Mouse (Mus musculus): ENCODE results near the gene Gm11273. TPM values are rescaled to one million over a fixed set of nuclear protein-coding genes. Genes with fewer than 3 reads are reported as not detected.
"Not testable (repeated sequence)": the region's sequence is repeated elsewhere in the genome, so short reads cannot be mapped to it uniquely, and the experiment has no call there.

Gene Gm11273
- polyA plus RNA-seq, 1 experiment from 2014 or later, result 10.3 TPM

DNA sequence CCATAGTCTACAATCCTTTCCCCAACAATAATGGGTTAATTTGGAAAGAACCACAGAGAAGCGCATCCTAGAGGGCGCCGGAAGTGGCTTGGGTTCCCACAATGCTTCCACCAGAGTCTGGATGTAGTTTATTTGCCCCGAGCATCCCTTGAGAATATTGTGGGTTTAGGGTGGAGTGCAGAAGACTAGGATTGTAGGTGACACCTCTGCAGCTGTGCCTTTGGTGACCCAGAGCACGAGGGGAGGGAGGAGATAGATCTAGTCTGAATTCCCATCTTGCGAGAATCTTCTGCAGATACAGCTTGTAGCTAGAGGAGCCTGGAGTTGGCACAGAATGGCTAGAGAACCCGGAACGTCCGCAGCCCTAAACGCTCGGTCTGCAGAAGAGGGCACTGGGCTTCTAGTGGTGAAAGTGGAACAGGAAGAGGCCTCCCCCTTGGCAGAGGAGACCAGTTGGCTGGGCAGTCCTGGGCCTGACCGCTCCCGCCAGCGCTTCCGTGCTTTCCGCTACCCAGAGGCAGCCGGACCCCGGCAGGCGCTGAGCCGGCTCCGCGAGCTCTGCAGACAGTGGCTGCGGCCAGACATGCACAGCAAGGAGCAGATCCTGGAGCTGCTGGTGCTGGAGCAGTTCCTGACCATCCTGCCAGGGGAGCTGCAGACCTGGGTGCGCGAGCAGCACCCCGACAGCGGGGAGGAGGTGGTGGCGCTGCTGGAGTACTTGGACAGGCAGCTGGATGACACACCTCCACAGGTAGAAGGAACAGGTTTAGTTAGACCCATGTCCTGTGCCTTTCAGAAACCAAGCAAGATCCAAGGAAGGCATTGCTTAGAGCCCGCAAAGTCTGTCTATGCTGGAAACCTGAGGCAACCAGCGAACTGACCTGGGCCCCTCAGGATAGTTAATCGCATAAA is 22.2 kb downstream of the Gm11273 start, which contains the start of the genes Zkscan4 and Gm10065:
Zkscan4 (plus strand) TSS at position 149 of the 912 bp plus-strand sequence.
Gm10065 (minus strand) TSS at position 683 of the 912 bp plus-strand sequence.
- not testable (repeated sequence) for H3K36me3 ChIP-seq; H3K27me3 ChIP-seq (replicated peaks); H3K4me1 ChIP-seq (replicated peaks); H3K9me3 ChIP-seq (replicated peaks)
- H3K4me3 ChIP-seq, result peak within 1 kb of the TSS; percentile 69
- ATAC-seq (ENCODE audit: insufficient number of reproducible peaks, low FRiP score), result peak; percentile 82
- H3K9ac ChIP-seq, result peak within 1 kb of the TSS; percentile 74
- peak within 1 kb of the TSS; percentile 84 for H3K4me2 ChIP-seq
- H3K27ac ChIP-seq (ENCODE audit: poor library complexity, severe bottlenecking), result peak within 1 kb of the TSS; percentile 70
- WGBS, result 6% methylated on average over 29 of the region's 31 CpGs

DNA sequence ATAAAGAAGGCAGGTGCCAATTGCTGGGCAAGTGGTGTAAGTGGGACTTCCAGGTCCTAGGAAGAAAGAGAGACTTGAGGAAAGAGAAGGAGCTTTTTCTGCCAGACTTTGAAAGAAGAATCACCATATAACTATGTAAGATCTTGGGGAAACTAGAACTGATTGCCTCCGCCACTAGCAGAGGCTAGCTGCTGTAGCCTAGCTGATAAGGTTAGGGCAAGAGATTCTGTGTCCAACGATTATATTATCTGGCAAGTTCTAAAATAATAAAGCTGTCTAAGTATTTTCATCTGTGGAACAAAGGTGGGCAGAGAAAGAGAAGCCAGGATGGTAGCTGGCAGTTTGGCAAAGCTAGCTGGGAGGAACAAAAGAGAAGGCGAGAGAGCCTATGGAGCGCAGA is 28.8 kb downstream of the Gm11273 start:
- H3K4me2 ChIP-seq, result no peak overlapping the region
- H3K27me3 ChIP-seq (replicated peaks), result no peaks in the 10 kb centered on the region
- H3K27ac ChIP-seq (ENCODE audit: poor library complexity, severe bottlenecking), result no peak overlapping the region
- no peak for ATAC-seq (ENCODE audit: insufficient number of reproducible peaks, low FRiP score)
- H3K4me3 ChIP-seq, result no peak overlapping the region
- no peaks in the 10 kb centered on the region for H3K9me3 ChIP-seq (replicated peaks)
- H3K36me3 ChIP-seq, result no peaks in the 10 kb centered on the region
- no peak overlapping the region for H3K9ac ChIP-seq
- 21% methylated on average over 4 of the region's 4 CpGs for WGBS
- H3K4me1 ChIP-seq (replicated peaks), result peaks cover 9% of the 10 kb centered on the region; the same call in 1 of the 2 replicates

DNA sequence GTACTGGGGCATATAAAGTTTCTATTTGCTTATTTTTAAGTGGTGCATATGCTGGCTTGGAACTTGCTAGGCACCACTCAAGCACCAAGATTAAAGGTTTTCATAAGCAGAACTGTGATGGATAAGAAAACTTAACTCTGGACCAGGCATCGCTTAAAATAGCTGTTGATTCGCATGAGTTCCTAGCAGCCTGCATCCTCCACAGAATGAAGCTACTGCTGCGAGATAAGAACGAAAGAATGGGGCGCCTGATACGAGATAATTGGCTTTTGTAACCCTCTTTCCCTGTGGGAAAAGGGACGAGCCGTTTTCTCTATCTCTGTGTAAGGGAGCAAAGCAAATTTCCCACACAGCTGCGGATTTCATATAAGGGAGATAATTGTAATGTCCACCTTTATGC is 32.1 kb downstream of the Gm11273 start:
- H3K27me3 ChIP-seq (replicated peaks), result no peaks in the 10 kb centered on the region
- H3K9me3 ChIP-seq (replicated peaks), result no peaks in the 10 kb centered on the region
- no peak overlapping the region for H3K9ac ChIP-seq
- no peak overlapping the region for H3K27ac ChIP-seq (ENCODE audit: poor library complexity, severe bottlenecking)
- no peaks in the 10 kb centered on the region for H3K36me3 ChIP-seq
- 6% methylated on average over 9 of the region's 9 CpGs for WGBS
- no peak for ATAC-seq (ENCODE audit: insufficient number of reproducible peaks, low FRiP score)
- peaks cover 9% of the 10 kb centered on the region; the same call in 1 of the 2 replicates for H3K4me1 ChIP-seq (replicated peaks)
- H3K4me2 ChIP-seq, result peak overlapping the region; percentile 91
- H3K4me3 ChIP-seq, result peak overlapping the region; percentile 66

DNA sequence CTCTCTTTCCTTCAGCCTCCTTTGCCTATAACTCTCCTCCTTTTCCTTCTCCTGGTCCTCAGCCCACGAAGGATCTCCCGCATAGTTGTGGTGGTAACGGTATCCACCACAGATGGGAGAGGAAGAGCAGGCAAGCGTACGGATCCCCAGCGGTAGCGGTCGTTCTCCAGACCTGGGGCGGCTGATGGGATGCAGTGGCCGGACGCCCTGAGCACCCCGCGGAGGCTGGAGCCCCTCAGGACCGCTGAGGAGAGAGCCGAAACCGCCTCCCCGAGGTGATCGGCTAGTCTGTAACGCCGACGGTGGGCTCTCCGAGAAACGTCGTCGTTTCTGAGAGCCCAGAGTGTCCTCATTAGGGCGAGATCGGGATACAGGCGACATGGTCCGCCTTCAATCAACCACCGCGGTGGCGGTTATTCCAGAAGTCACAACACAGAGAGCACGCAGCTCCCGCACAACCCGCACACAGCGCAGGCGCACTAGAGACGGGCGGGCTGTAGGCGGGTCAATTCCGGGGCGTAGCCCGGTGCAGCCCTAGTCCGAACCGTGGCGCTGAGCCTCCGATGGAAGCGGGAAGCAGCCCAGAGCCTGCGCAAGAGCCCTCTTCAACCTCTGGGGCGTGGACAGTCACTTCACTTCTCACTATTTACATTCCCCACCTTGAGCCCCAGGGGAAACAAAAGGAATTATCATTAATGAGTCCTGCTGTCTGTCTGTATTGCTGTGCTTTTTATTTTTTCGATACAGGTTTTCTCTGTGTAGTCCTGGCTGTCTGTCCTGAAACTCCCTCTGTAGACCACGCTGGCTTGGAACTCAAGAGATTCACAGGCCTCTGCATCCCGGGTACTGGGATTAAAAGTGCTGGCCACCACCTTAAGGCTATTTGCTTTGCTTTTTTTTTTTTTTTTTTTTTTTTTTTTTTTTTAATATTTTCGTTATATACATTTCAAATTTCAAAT is 32.9 kb downstream of the Gm11273 start, which contains the start of gene Nkapl:
Nkapl (minus strand) TSS at position 449 of the 959 bp plus-strand sequence.
- Histone ChIP-seq H3K36me3 (no peaks in the 10 kb centered on the region), H3K4me1 (replicated peaks) (peaks cover 9% of the 10 kb centered on the region; the same call in 1 of the 2 replicates), H3K27ac (ENCODE audit: poor library complexity, severe bottlenecking) (peak within 1 kb of the TSS; percentile 32; the same call in 1 of the 2 replicates), H3K9ac (peak within 1 kb of the TSS; percentile 77), H3K9me3 (replicated peaks) (no peaks in the 10 kb centered on the region), H3K27me3 (replicated peaks) (no peaks in the 10 kb centered on the region), H3K4me3 (peak within 1 kb of the TSS; percentile 66), H3K4me2 (peak within 1 kb of the TSS; percentile 91)
- under 1% methylated on average over 54 of the region's 54 CpGs for WGBS
- ATAC-seq (ENCODE audit: insufficient number of reproducible peaks, low FRiP score), result peak; percentile 97

DNA sequence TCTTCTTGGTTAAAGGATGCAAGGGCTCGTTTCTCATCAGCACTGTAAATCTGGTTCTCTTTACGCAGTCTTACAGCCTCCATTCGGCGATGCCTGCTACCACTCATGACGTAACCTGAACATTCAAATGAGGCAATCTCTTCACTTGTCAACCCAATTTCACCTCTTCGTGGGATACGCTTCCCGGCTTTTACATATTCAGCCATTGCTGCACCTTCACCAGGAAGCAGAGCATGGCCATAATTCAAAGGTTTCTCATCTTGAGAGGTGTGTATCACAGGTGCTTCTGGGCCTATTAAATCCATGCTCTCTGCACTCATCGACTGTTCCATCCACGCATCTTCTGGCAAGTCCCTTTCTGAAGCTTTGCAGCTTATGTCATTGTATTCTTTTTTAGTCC is 33.9 kb downstream of the Gm11273 start:
- WGBS, result 82% methylated on average over 10 of the region's 10 CpGs
- H3K9me3 ChIP-seq (replicated peaks), result no peaks in the 10 kb centered on the region
- no peaks in the 10 kb centered on the region for H3K27me3 ChIP-seq (replicated peaks)
- no peak overlapping the region for H3K4me2 ChIP-seq
- ATAC-seq (ENCODE audit: insufficient number of reproducible peaks, low FRiP score), result no peak
- no peak overlapping the region for H3K27ac ChIP-seq (ENCODE audit: poor library complexity, severe bottlenecking)
- H3K9ac ChIP-seq, result no peak overlapping the region
- H3K36me3 ChIP-seq, result no peaks in the 10 kb centered on the region
- peaks cover 5% of the 10 kb centered on the region; the same call in 1 of the 2 replicates for H3K4me1 ChIP-seq (replicated peaks)
- H3K4me3 ChIP-seq, result no peak overlapping the region

DNA sequence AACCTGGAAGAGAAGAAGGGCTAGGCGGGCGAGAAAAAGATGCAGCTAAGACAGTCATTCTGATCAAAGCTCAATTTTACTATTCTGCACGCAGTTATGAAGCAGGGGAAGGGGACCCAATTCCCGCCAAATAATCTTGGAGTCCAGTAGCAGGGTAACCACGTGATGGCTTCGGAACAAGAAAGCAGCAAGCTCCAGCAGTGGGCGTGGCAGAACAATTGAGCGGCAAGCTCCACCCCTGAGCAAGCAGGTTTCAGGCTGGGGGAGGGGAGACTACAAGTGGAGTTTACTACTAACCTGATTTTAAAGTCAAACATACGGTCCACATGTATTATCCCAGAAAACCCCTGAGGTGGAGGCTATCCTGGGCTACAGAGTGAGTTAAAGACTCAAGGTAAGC is 38.7 kb downstream of the Gm11273 start:
- not testable (repeated sequence) for H3K9ac ChIP-seq; H3K4me3 ChIP-seq; ATAC-seq (ENCODE audit: insufficient number of reproducible peaks, low FRiP score); H3K4me1 ChIP-seq (replicated peaks); H3K27me3 ChIP-seq (replicated peaks); H3K36me3 ChIP-seq; H3K4me2 ChIP-seq; H3K27ac ChIP-seq (ENCODE audit: poor library complexity, severe bottlenecking); H3K9me3 ChIP-seq (replicated peaks)
- 52% methylated on average over 9 of the region's 9 CpGs for WGBS

DNA sequence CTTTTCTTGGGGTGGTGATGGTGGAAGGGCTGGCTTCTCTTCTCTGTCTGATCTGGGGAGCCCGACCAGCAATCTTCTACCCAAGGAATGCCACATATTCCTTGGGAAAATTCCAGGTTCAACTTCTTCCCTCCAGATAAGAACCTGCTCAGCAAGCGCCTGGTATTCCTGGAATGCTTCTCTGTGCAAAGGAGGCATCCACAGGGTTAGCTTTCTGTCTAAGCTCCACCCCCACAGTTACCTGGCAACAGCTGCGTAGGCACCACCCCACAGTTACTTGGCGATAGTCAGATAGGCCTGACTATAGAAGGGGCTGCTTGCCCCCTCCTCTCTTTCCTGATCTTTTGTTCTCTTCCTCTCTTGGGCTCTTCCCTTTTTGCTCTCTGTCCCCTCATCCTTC is 44.9 kb downstream of the Gm11273 start:
- Histone ChIP-seq H3K4me2 (no peak overlapping the region), H3K27ac (ENCODE audit: poor library complexity, severe bottlenecking) (no peak overlapping the region)
- 5% methylated on average over 4 of the region's 4 CpGs for WGBS

DNA sequence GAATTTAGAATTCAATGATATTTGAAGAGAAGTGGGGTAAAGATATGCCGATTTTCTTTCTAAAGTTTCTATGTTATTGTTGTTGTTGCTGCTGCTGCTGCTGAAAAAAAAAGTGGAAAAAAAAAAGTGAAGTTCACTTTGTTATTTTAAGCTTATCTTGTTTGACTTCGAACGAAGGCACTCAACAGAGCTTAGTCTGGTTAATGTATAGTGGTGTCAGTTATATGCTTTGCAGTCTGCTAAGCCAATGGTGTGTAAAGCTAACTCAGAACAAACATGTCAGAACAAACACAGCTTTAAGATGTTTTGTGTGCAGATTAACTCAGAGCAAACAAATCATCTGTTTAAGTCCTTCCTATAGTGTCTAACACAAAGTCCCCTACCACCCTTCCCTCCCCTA is 47.1 kb downstream of the Gm11273 start:
- WGBS, result 45% methylated on average over 3 of the region's 3 CpGs
- H3K4me2 ChIP-seq, result peak overlapping the region; percentile 80; the same call in 1 of the 2 replicates
- peaks cover 15% of the 10 kb centered on the region for H3K4me1 ChIP-seq (replicated peaks)
- H3K27me3 ChIP-seq (replicated peaks), result no peaks in the 10 kb centered on the region
- H3K9ac ChIP-seq, result no peak overlapping the region
- peak overlapping the region; percentile 85; the same call in 1 of the 2 replicates for H3K27ac ChIP-seq (ENCODE audit: poor library complexity, severe bottlenecking)
- ATAC-seq (ENCODE audit: insufficient number of reproducible peaks, low FRiP score), result peak; percentile 56; the same call in 1 of the 2 replicates
- peaks cover 10% of the 10 kb centered on the region for H3K36me3 ChIP-seq
- no peak overlapping the region for H3K4me3 ChIP-seq
- no peaks in the 10 kb centered on the region for H3K9me3 ChIP-seq (replicated peaks)

More for the DNA sequence above, 44.9 kb downstream of the Gm11273 start:
- no peaks in the 10 kb centered on the region for H3K27me3 ChIP-seq (replicated peaks)
- no peak overlapping the region for H3K4me3 ChIP-seq
- H3K9ac ChIP-seq, result no peak overlapping the region
- peak; percentile 67 for ATAC-seq (ENCODE audit: insufficient number of reproducible peaks, low FRiP score)
- H3K36me3 ChIP-seq, result peaks cover 4% of the 10 kb centered on the region; the same call in 1 of the 2 replicates
- peaks cover 15% of the 10 kb centered on the region for H3K4me1 ChIP-seq (replicated peaks)
- no peaks in the 10 kb centered on the region for H3K9me3 ChIP-seq (replicated peaks)

DNA sequence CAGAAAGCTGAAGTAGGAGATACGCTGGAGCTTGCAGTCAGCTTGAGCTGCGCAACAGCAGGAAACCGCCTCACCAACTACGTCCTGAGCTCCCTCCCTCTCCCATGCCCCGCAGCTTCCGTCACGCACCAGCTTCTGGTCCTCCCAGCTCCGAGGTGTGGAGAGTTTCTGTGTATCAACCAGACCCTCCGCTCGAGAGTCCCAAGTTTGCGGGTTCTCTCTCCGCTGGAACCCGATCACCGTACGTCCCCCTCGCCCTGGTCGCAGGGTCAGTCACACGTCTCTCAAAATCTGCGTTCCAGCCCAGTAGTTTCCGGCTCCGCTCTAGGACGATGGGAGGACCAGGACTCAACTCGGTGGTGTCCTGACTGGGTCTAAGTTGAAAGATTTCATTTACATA is 47.8 kb downstream of the Gm11273 start, which contains the start of gene Zscan26:
Zscan26 (minus strand) TSS at position 282 of the 400 bp plus-strand sequence.
- Histone ChIP-seq H3K4me1 (replicated peaks) (peaks cover 15% of the 10 kb centered on the region), H3K4me3 (peak within 1 kb of the TSS; percentile 75), H3K9me3 (replicated peaks) (no peaks in the 10 kb centered on the region), H3K27ac (ENCODE audit: poor library complexity, severe bottlenecking) (peak within 1 kb of the TSS; percentile 85), H3K27me3 (replicated peaks) (no peaks in the 10 kb centered on the region), H3K9ac (peak within 1 kb of the TSS; percentile 80), H3K4me2 (peak within 1 kb of the TSS; percentile 80), H3K36me3 (peaks cover 17% of the 10 kb centered on the region)
- ATAC-seq (ENCODE audit: insufficient number of reproducible peaks, low FRiP score), result peak; percentile 89
- 0% methylated on average over 23 of the region's 23 CpGs for WGBS

DNA sequence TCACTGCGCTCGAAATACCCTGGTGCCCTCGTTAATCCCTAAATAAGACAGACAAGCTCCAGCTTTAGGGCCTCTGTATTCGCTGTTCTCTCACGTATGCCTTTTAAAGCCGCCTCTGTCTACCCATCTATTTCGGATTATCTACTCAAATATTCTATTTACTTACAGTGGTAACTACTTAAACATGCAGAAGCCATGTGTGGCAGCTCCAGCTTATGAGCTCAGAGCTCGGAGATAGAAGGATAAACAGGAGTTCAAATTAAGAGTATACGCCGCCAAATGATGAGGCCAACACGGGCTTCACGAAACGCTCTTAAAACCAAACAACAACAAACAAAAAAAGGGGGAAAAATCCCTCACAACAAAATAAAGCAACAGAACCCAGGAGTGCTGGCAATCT is 48.2 kb downstream of the Gm11273 start:
- peaks cover 20% of the 10 kb centered on the region for H3K36me3 ChIP-seq
- H3K4me3 ChIP-seq, result peak overlapping the region; percentile 75
- peak overlapping the region; percentile 80 for H3K4me2 ChIP-seq
- ATAC-seq (ENCODE audit: insufficient number of reproducible peaks, low FRiP score), result no peak
- H3K27ac ChIP-seq (ENCODE audit: poor library complexity, severe bottlenecking), result peak overlapping the region; percentile 85
- 2% methylated on average over 13 of the region's 13 CpGs for WGBS
- no peaks in the 10 kb centered on the region for H3K27me3 ChIP-seq (replicated peaks)
- peak overlapping the region; percentile 80 for H3K9ac ChIP-seq
- H3K4me1 ChIP-seq (replicated peaks), result peaks cover 15% of the 10 kb centered on the region
- no peaks in the 10 kb centered on the region for H3K9me3 ChIP-seq (replicated peaks)
